Mouse (Mus musculus): ENCODE results near the gene Hist2h2aa1.
"Not testable (repeated sequence)": the region's sequence is repeated elsewhere in the genome, so short reads cannot be mapped to it uniquely, and the experiment has no call there.

GRCm38 (mm10) chr3:96238954-96239793, 6.1 kb upstream of the Hist2h2aa1 start, which contains the start of gene Hist2h3c2:
- not testable (repeated sequence) for TF ChIP-seq GATA1 (IDR thresholded peaks at IDR 0.05; ENCODE audit: borderline replicate concordance, low read length); FLI1 (IDR thresholded peaks at IDR 0.05; ENCODE audit: low read length)

Measured in megakaryocyte, embryonic 14.5 days (primary cell).